Mouse (Mus musculus) heart, embryonic 14.5 days (tissue): ENCODE data around the gene Adrb1. TPM values are rescaled to one million over a fixed set of nuclear protein-coding genes. Genes with fewer than 3 reads are reported as not detected.

ENCODE experiments used
- ATAC-seq: fragments of 200-750 bp; cut with Nextera tagmentation; 2 replicates; pipeline ENCODE4 v1.8.0; 2017; ENCODE audit warnings: low read depth, moderate TSS enrichment; ENCODE audit not compliant: insufficient number of reproducible peaks, insufficient read depth, low FRiP score
- H3K27ac ChIP-seq, 2 experiments: fragments of 200-500 bp in 1 of 2; fragments of 300-500 bp in 1 of 2; sonication (generic) in 1 of 2; replicated peaks in 1 of 2; 2 replicates each; pipeline ENCODE4 v1.5.1; 2012 to 2014; ENCODE audit warnings: low read depth in 2 of 2, low read length in 2 of 2, control low read depth in 1 of 2, mild to moderate bottlenecking in 1 of 2, mixed read lengths in 1 of 2; ENCODE audit not compliant: control insufficient read depth in 1 of 2, insufficient read depth in 1 of 2
- H3K27me3 ChIP-seq: fragments of 300-500 bp; sonication (generic); 2 replicates; pipeline ENCODE4 v1.6.1; 2014; ENCODE audit warnings: mild to moderate bottlenecking, low read length, control low read depth; ENCODE audit not compliant: control insufficient read depth, insufficient read depth
- H3K36me3 ChIP-seq: fragments of 300-500 bp; sonication (generic); 2 replicates; pipeline ENCODE4 v1.6.1; 2014; ENCODE audit warnings: mild to moderate bottlenecking, control low read depth, low read length, mixed read lengths; ENCODE audit not compliant: control insufficient read depth, insufficient read depth
- H3K4me1 ChIP-seq, 2 experiments: fragments of 200-500 bp in 1 of 2; fragments of 300-500 bp in 1 of 2; sonication (generic) in 1 of 2; 2 replicates each; pipeline ENCODE4 v1.6.1; 2012 to 2014; ENCODE audit warnings: low read length in 2 of 2, control low read depth in 1 of 2, mixed read lengths in 1 of 2; ENCODE audit not compliant: control insufficient read depth in 2 of 2, insufficient read depth in 2 of 2
- H3K4me2 ChIP-seq: fragments of 300-500 bp; sonication (generic); 2 replicates; pipeline ENCODE4 v1.6.1; 2014; ENCODE audit warnings: mild to moderate bottlenecking, low read length
- H3K4me3 ChIP-seq, 2 experiments: fragments of 200-500 bp in 1 of 2; fragments of 300-500 bp in 1 of 2; sonication (generic) in 1 of 2; 2 replicates each; pipeline ENCODE4 v1.5.1; 2012 to 2014; ENCODE audit warnings: low read length in 2 of 2, mild to moderate bottlenecking in 2 of 2, control low read depth in 1 of 2, low read depth in 1 of 2, moderate library complexity in 1 of 2; ENCODE audit not compliant: control insufficient read depth in 1 of 2, insufficient read depth in 1 of 2
- H3K9ac ChIP-seq: fragments of 300-500 bp; sonication (generic); 2 replicates; pipeline ENCODE4 v1.6.1; 2014; ENCODE audit warnings: mild to moderate bottlenecking, low read length
- H3K9me3 ChIP-seq: fragments of 300-500 bp; sonication (generic); 2 replicates; pipeline ENCODE4 v1.6.1; 2016; ENCODE audit warnings: low read length, control low read depth; ENCODE audit not compliant: control insufficient read depth
- WGBS: fragments of 180-500 bp; shearing (Covaris S2); extraction: QIAGEN DNeasy Blood & Tissue Kit; methylation state at CpG from one replicate; pipeline ENCODE4 v1.1.7; 2014; 5-methylcytosine and 5-hydroxymethylcytosine counted together
- polyA plus RNA-seq: library from polyadenylated mRNA; unstranded; fragments of >200 nt; fragmentation: Nextera tagmentation; extraction: Ambion mirVana; gene quantifications from 2 replicates; pipeline ENCODE4 v1.2.1, GENCODE M21; 2014

The Adrb1 gene
- polyA plus RNA-seq, 1 experiment from 2014 or later, result 8.2 TPM

- WGBS, result 76% methylated on average over 6 of the region's 6 CpGs
- Histone ChIP-seq H3K4me1 (peaks cover 8 to 16% of the 10 kb centered on the region in 2 experiments), H3K27me3 (no peaks in the 10 kb centered on the region), H3K27ac (0 out of 4 replicates have a peak overlapping the region, but pooled peaks of 1 of the 2 experiments have one; percentile 12), H3K9me3 (no peaks in the 10 kb centered on the region), H3K4me3 (no peak overlapping the region), H3K36me3 (no peaks in the 10 kb centered on the region), H3K4me2 (no peak overlapping the region), H3K9ac (no peak overlapping the region)
- ATAC-seq, result no peak
Measured at GRCm38 (mm10) chr19:56689493-56689892, 32.5 kb upstream of the Adrb1 start.

GRCm38 (mm10) chr19:56691103-56691502, 30.9 kb upstream of the Adrb1 start:
- Histone ChIP-seq H3K4me3 (no peak overlapping the region), H3K4me1 (peaks cover 8 to 16% of the 10 kb centered on the region in 2 experiments), H3K9ac (no peak overlapping the region), H3K27ac (no peak overlapping the region), H3K4me2 (no peak overlapping the region), H3K27me3 (no peaks in the 10 kb centered on the region), H3K9me3 (no peaks in the 10 kb centered on the region), H3K36me3 (no peaks in the 10 kb centered on the region)
- WGBS, result 92% methylated on average over 3 of the region's 3 CpGs
- no peak for ATAC-seq

- 47% methylated on average over 5 of the region's 5 CpGs for WGBS
- no peaks in the 10 kb centered on the region for H3K9me3 ChIP-seq
- no peak overlapping the region for H3K4me2 ChIP-seq
- H3K36me3 ChIP-seq, result no peaks in the 10 kb centered on the region
- H3K27ac ChIP-seq, result no peak overlapping the region
- peaks cover 8 to 16% of the 10 kb centered on the region in 2 experiments for H3K4me1 ChIP-seq
- H3K9ac ChIP-seq, result no peak overlapping the region
- no peak for ATAC-seq
- H3K4me3 ChIP-seq, result no peak overlapping the region
- no peaks in the 10 kb centered on the region for H3K27me3 ChIP-seq
Measured at GRCm38 (mm10) chr19:56692451-56692850, 29.5 kb upstream of the Adrb1 start.

GRCm38 (mm10) chr19:56697370-56698144, 24.4 kb upstream of the Adrb1 start:
- Histone ChIP-seq H3K9ac (no peak overlapping the region), H3K4me1 (peaks cover 16 to 18% of the 10 kb centered on the region in 2 experiments), H3K36me3 (no peaks in the 10 kb centered on the region), H3K4me3 (no peak overlapping the region), H3K27me3 (no peaks in the 10 kb centered on the region), H3K4me2 (no peak overlapping the region), H3K9me3 (no peaks in the 10 kb centered on the region), H3K27ac (no peak overlapping the region)
- WGBS, result 81% methylated on average over 20 of the region's 20 CpGs
- ATAC-seq, result no peak

GRCm38 (mm10) chr19:56700848-56701247, 21.2 kb upstream of the Adrb1 start:
- peak overlapping the region; percentile 18; the same call in 1 of the 2 replicates for H3K4me2 ChIP-seq
- H3K27ac ChIP-seq, result peak overlapping the region; percentile 21 to 48; a peak in 3 of 4 replicates
- ATAC-seq, result no peak

GRCm38 (mm10) chr19:56701404-56702033, 20.5 kb upstream of the Adrb1 start:
- Histone ChIP-seq H3K36me3 (no peaks in the 10 kb centered on the region), H3K4me3 (no peak overlapping the region), H3K9me3 (no peaks in the 10 kb centered on the region), H3K27me3 (no peaks in the 10 kb centered on the region), H3K4me1 (peaks cover 30 to 43% of the 10 kb centered on the region in 2 experiments), H3K4me2 (peak overlapping the region; percentile 18), H3K27ac (peak overlapping the region; percentile 21 to 48; a peak in 3 of 4 replicates), H3K9ac (no peak overlapping the region)
- WGBS, result 58% methylated on average over 8 of the region's 8 CpGs
- ATAC-seq, result no peak

More at GRCm38 (mm10) chr19:56700848-56701247, 21.2 kb upstream of the Adrb1 start:
- Histone ChIP-seq H3K9ac (no peak overlapping the region), H3K4me1 (peaks cover 30 to 43% of the 10 kb centered on the region in 2 experiments), H3K9me3 (no peaks in the 10 kb centered on the region), H3K4me3 (no peak overlapping the region), H3K36me3 (no peaks in the 10 kb centered on the region), H3K27me3 (no peaks in the 10 kb centered on the region)
- WGBS, result 22% methylated on average over 10 of the region's 10 CpGs

GRCm38 (mm10) chr19:56702039-56702438, 20.0 kb upstream of the Adrb1 start:
- 0 out of 4 replicates have a peak overlapping the region, but pooled peaks of 1 of the 2 experiments have one; percentile 21 for H3K27ac ChIP-seq

More at GRCm38 (mm10) chr19:56702039-56702438, 20.0 kb upstream of the Adrb1 start:
- H3K36me3 ChIP-seq, result no peaks in the 10 kb centered on the region
- H3K4me3 ChIP-seq, result no peak overlapping the region
- no peak overlapping the region for H3K4me2 ChIP-seq
- ATAC-seq, result no peak
- WGBS, result 73% methylated on average over 6 of the region's 6 CpGs
- H3K4me1 ChIP-seq, result peaks cover 30 to 43% of the 10 kb centered on the region in 2 experiments
- no peaks in the 10 kb centered on the region for H3K9me3 ChIP-seq
- no peaks in the 10 kb centered on the region for H3K27me3 ChIP-seq
- H3K9ac ChIP-seq, result no peak overlapping the region
